Mouse (Mus musculus): ENCODE measurements around the gene Grm8. TPM values are rescaled to one million over a fixed set of nuclear protein-coding genes. Genes with fewer than 3 reads are reported as not detected.

The Grm8 gene
- polyA plus RNA-seq, 1 experiment from 2014 or later: 2.3 TPM

DNA sequence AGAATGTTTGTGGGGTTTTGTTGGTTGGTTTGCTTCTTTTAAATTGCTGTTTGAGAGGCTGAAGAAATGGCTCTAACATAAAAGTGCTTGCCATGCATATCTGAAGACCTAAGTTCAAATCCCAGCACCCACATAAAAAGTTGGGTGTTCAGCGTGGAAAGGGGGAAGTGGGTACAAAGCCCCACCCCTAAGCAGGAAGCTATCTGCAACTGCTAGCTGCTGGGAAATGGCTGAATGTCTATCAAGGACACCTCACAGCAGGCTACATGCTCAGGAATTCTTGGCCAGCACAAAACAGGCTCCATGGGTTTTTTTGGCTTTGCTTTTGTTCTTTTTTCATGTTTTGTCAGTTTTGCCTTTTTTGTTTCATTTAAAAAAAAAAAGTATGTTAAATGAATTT lies 20.1 kb downstream of the Grm8 start:
- Histone ChIP-seq H3K36me3 (no peaks in the 10 kb centered on the region), H3K9me3 (no peaks in the 10 kb centered on the region)
- 75% methylated on average over 1 of the region's 1 CpGs for WGBS

GRCm38 (mm10) chr6:28111551-28111950 lies 23.4 kb downstream of the Grm8 start:
- H3K27ac ChIP-seq: no peak overlapping the region
- H3K9ac ChIP-seq: no peak overlapping the region
- no peaks in the 10 kb centered on the region for H3K36me3 ChIP-seq
- ATAC-seq (ENCODE audit: low FRiP score, low read depth): no peak
- no peaks in the 10 kb centered on the region for H3K4me1 ChIP-seq
- no peak overlapping the region for H3K4me2 ChIP-seq (replicated peaks)
- H3K9me3 ChIP-seq: no peaks in the 10 kb centered on the region
- H3K27me3 ChIP-seq (replicated peaks): no peaks in the 10 kb centered on the region
- no peak overlapping the region for H3K4me3 ChIP-seq
- WGBS: 85% methylated on average over 8 of the region's 8 CpGs

More for the DNA sequence above, 20.1 kb downstream of the Grm8 start:
- no peak overlapping the region for H3K4me2 ChIP-seq (replicated peaks)
- ATAC-seq (ENCODE audit: low FRiP score, low read depth): no peak
- no peaks in the 10 kb centered on the region for H3K27me3 ChIP-seq (replicated peaks)
- no peak overlapping the region for H3K4me3 ChIP-seq
- H3K27ac ChIP-seq: no peak overlapping the region
- no peak overlapping the region for H3K9ac ChIP-seq
- no peaks in the 10 kb centered on the region for H3K4me1 ChIP-seq

DNA sequence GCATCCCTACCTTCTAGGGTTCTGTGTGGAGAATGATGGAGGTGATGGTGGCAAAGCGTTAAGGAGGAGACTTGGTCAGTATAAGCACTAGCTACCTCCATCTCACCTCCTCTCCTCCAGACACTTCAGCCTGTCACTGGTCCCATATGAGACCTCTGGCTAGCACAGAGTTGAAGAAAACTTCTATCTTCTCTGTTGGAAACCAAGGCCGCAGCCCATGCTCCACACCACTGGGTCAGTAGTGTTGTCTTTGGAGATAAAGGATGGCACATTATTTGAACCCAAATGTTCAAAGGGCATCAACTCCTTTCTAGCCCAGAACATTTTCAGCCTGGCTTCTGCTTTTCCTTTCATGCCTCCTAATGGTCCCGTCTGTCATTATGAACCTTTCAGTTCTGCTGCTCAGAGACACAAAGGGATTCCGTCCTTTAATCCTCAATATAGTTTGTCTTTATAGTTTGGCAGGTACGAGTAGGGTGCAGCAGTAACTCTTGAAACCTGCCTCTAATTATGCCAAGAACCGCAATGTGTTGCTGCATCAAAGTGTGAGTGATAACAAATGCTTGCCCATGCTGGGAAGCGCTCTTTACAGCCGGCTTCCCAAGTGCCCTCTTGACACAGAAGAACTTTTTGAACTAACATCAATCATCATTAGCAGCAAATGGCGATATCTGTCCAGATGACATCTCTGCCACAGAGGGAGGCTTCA lies 32.2 kb downstream of the Grm8 start:
- 30% methylated on average over 9 of the region's 9 CpGs for WGBS
- H3K9ac ChIP-seq: no peak overlapping the region
- no peak overlapping the region for H3K27ac ChIP-seq
- no peaks in the 10 kb centered on the region for H3K27me3 ChIP-seq (replicated peaks)
- no peaks in the 10 kb centered on the region for H3K36me3 ChIP-seq
- no peak for ATAC-seq (ENCODE audit: low FRiP score, low read depth)
- no peak overlapping the region for H3K4me3 ChIP-seq
- no peaks in the 10 kb centered on the region for H3K4me1 ChIP-seq
- H3K4me2 ChIP-seq (replicated peaks): no peak overlapping the region
- H3K9me3 ChIP-seq: no peaks in the 10 kb centered on the region

DNA sequence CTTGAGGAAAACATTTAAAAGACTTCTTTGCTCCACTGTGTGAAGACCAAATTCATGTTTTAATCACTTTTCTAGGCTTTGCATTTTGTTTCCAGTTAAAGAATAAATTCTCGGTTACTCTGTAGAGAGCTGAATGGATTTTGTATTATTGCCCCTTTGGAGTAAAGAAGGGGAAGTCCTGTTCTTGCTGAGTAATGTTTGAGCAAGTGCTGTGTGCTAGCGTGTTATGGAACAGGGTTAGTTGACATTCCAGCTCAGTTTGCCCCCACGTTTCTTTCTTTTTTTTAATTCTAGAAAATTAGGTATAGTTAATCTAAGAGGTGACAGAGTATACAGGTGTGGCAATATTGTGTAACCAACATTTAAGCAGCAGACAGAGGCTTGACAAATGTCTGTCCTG lies 35.0 kb downstream of the Grm8 start:
- no peaks in the 10 kb centered on the region for H3K4me1 ChIP-seq
- no peaks in the 10 kb centered on the region for H3K36me3 ChIP-seq
- no peaks in the 10 kb centered on the region for H3K9me3 ChIP-seq
- ATAC-seq (ENCODE audit: low FRiP score, low read depth): no peak
- no peaks in the 10 kb centered on the region for H3K27me3 ChIP-seq (replicated peaks)
- H3K4me3 ChIP-seq: no peak overlapping the region
- WGBS: 89% methylated on average over 3 of the region's 3 CpGs
- no peak overlapping the region for H3K27ac ChIP-seq
- no peak overlapping the region for H3K4me2 ChIP-seq (replicated peaks)
- no peak overlapping the region for H3K9ac ChIP-seq

- Histone ChIP-seq H3K4me2 (replicated peaks) (no peak overlapping the region), H3K4me3 (no peak overlapping the region), H3K27me3 (replicated peaks) (no peaks in the 10 kb centered on the region), H3K36me3 (no peaks in the 10 kb centered on the region), H3K27ac (no peak overlapping the region), H3K9me3 (no peaks in the 10 kb centered on the region), H3K9ac (no peak overlapping the region), H3K4me1 (no peaks in the 10 kb centered on the region)
- 87% methylated on average over 6 of the region's 6 CpGs for WGBS
- no peak for ATAC-seq (ENCODE audit: low FRiP score, low read depth)
Observed at GRCm38 (mm10) chr6:28092511-28092910, 42.5 kb downstream of the Grm8 start.

DNA sequence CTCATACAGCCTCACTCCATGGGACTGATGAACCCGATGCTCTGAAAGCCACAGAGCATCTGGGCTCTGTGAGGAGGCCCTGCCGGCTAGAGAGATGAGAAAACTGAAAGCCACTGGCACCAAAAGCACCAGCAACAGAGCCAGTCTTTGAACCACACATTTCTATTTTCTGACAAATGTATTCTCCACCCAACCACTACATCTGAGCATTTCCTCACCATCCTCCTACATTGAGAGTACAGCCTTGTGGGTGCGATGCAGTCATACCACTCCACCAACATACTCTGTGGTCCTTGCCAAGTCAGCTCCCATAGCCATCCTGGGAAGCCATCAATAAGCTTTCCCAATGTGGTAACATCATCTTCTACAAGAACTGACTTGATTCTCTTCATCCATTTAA lies 43.1 kb downstream of the Grm8 start:
- no peak overlapping the region for H3K4me3 ChIP-seq
- no peaks in the 10 kb centered on the region for H3K9me3 ChIP-seq
- H3K9ac ChIP-seq: no peak overlapping the region
- no peaks in the 10 kb centered on the region for H3K4me1 ChIP-seq
- no peak overlapping the region for H3K4me2 ChIP-seq (replicated peaks)
- no peak for ATAC-seq (ENCODE audit: low FRiP score, low read depth)
- no peaks in the 10 kb centered on the region for H3K36me3 ChIP-seq
- WGBS: 89% methylated on average over 3 of the region's 3 CpGs
- H3K27ac ChIP-seq: no peak overlapping the region
- H3K27me3 ChIP-seq (replicated peaks): no peaks in the 10 kb centered on the region

DNA sequence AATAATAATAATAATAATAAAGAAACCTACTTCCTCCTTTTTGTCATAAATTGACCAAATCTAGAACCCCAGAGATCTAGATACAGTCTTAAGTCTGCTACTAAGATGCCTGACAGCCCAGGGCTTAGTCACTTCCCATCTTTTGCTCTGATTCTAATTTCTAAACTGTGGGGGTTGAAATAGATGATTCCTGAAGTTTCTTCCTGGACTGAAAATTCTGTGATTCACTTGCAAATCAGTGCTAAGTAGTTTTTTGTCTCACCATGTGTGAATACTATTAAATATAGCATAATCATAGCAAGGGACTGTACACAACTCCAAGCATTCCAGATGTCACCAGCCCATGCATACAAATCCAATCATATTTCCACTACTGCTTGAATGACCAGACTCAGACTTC lies 44.0 kb downstream of the Grm8 start:
- Histone ChIP-seq H3K4me2 (replicated peaks) (no peak overlapping the region), H3K36me3 (no peaks in the 10 kb centered on the region), H3K4me1 (no peaks in the 10 kb centered on the region), H3K27ac (no peak overlapping the region), H3K27me3 (replicated peaks) (no peaks in the 10 kb centered on the region), H3K9ac (no peak overlapping the region), H3K4me3 (no peak overlapping the region), H3K9me3 (no peaks in the 10 kb centered on the region)
- no peak for ATAC-seq (ENCODE audit: low FRiP score, low read depth)

DNA sequence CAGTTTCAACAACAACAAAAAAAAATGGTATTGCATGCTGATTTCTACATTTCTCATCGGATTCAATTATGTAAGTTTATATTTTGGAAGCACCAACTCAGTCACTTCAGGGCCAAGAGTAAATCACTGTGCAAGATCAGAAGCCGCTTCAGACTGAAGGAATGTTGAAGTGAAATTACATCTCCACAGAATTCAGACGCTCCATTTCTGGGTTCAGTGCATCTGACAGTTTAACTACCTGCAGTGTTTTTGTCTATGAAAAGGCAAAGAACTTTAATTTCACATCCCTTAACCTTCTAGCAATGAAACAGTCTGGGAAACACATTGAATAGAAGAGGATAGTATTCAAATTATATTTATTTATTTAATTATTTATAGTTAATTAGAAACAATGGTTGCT lies 59.4 kb downstream of the Grm8 start:
- Histone ChIP-seq H3K27me3 (replicated peaks) (no peaks in the 10 kb centered on the region), H3K27ac (no peak overlapping the region), H3K4me2 (replicated peaks) (no peak overlapping the region), H3K9ac (no peak overlapping the region), H3K4me1 (no peaks in the 10 kb centered on the region), H3K4me3 (no peak overlapping the region), H3K36me3 (no peaks in the 10 kb centered on the region), H3K9me3 (no peaks in the 10 kb centered on the region)
- 75% methylated on average over 3 of the region's 3 CpGs for WGBS
- no peak for ATAC-seq (ENCODE audit: low FRiP score, low read depth)

- no peak for ATAC-seq (ENCODE audit: low FRiP score, low read depth)
- no peak overlapping the region for H3K27ac ChIP-seq
- H3K9ac ChIP-seq: no peak overlapping the region
- no peaks in the 10 kb centered on the region for H3K9me3 ChIP-seq
- no peak overlapping the region for H3K4me2 ChIP-seq (replicated peaks)
- no peak overlapping the region for H3K4me3 ChIP-seq
- 43% methylated on average over 3 of the region's 3 CpGs for WGBS
- H3K27me3 ChIP-seq (replicated peaks): no peaks in the 10 kb centered on the region
- no peaks in the 10 kb centered on the region for H3K36me3 ChIP-seq
- H3K4me1 ChIP-seq: no peaks in the 10 kb centered on the region
Observed at GRCm38 (mm10) chr6:28074470-28074869, 60.5 kb downstream of the Grm8 start.

DNA sequence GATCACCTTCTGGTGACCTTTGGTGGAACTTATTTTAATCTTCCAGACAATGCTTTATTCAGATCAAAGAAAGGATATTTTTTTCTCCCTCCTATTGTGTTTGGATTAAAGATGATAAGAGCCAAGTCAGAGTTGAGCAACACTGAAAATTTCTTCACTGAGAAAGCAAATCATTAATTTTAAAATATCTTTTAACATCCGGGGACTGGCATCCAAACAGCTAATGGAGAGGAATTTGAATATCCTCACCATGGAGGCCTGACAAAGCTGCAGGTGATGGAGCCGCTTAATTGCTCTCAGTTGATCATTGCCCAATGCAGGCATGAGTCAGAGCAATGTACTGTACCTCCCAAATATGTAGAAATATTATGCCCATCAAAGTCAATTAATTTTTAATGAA lies 83.0 kb downstream of the Grm8 start:
- WGBS: 83% methylated on average over 2 of the region's 2 CpGs
- Histone ChIP-seq H3K4me3 (no peak overlapping the region), H3K9ac (no peak overlapping the region), H3K27me3 (replicated peaks) (no peaks in the 10 kb centered on the region), H3K9me3 (no peaks in the 10 kb centered on the region), H3K4me1 (no peaks in the 10 kb centered on the region), H3K4me2 (replicated peaks) (no peak overlapping the region), H3K36me3 (no peaks in the 10 kb centered on the region), H3K27ac (no peak overlapping the region)
- no peak for ATAC-seq (ENCODE audit: low FRiP score, low read depth)

DNA sequence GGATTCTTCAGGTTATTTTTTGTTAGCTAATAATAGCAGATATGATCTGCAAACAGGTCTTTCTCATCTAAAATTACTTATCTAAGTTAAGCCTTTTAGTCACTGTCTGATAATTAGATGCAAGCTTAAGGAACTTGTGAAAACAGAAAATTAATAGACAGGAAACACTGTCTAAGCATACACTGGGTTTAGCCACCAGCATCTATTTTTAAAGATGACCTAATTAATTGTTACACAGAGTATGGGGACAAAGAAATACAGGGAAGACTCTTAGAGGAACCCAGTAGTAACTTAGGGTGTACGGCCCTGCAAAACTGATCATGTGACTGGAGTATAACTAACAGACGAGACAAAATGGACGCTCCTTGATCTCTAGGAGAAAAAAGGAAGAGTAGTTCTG lies 92.6 kb downstream of the Grm8 start:
- H3K9me3 ChIP-seq: no peaks in the 10 kb centered on the region
- H3K4me1 ChIP-seq: no peaks in the 10 kb centered on the region

GRCm38 (mm10) chr6:28040815-28041214 lies 94.2 kb downstream of the Grm8 start:
- ATAC-seq (ENCODE audit: low FRiP score, low read depth): no peak
- H3K4me2 ChIP-seq (replicated peaks): no peak overlapping the region
- H3K36me3 ChIP-seq: no peaks in the 10 kb centered on the region

More for the DNA sequence above, 92.6 kb downstream of the Grm8 start:
- WGBS: 95% methylated on average over 3 of the region's 3 CpGs
- no peak for ATAC-seq (ENCODE audit: low FRiP score, low read depth)
- no peak overlapping the region for H3K4me3 ChIP-seq
- H3K9ac ChIP-seq: no peak overlapping the region
- no peak overlapping the region for H3K27ac ChIP-seq
- H3K4me2 ChIP-seq (replicated peaks): no peak overlapping the region
- no peaks in the 10 kb centered on the region for H3K27me3 ChIP-seq (replicated peaks)
- H3K36me3 ChIP-seq: no peaks in the 10 kb centered on the region

GRCm38 (mm10) chr6:28032006-28032405 lies 103.0 kb downstream of the Grm8 start:
- H3K4me2 ChIP-seq (replicated peaks): no peak overlapping the region
- no peak overlapping the region for H3K9ac ChIP-seq
- WGBS: 95% methylated on average over 4 of the region's 4 CpGs
- no peaks in the 10 kb centered on the region for H3K27me3 ChIP-seq (replicated peaks)
- no peaks in the 10 kb centered on the region for H3K4me1 ChIP-seq
- H3K36me3 ChIP-seq: no peaks in the 10 kb centered on the region
- no peak overlapping the region for H3K27ac ChIP-seq
- H3K4me3 ChIP-seq: no peak overlapping the region
- ATAC-seq (ENCODE audit: low FRiP score, low read depth): no peak
- no peaks in the 10 kb centered on the region for H3K9me3 ChIP-seq

More at GRCm38 (mm10) chr6:28040815-28041214, 94.2 kb downstream of the Grm8 start:
- no peak overlapping the region for H3K4me3 ChIP-seq
- WGBS: 97% methylated on average over 1 of the region's 1 CpGs
- no peaks in the 10 kb centered on the region for H3K4me1 ChIP-seq
- H3K27ac ChIP-seq: no peak overlapping the region
- no peak overlapping the region for H3K9ac ChIP-seq
- no peaks in the 10 kb centered on the region for H3K27me3 ChIP-seq (replicated peaks)
- no peaks in the 10 kb centered on the region for H3K9me3 ChIP-seq

Measured in neural tube, embryonic 12.5 days (tissue).